Mouse (Mus musculus): ENCODE measurements around the gene Foxp1. TPM values are rescaled to one million over a fixed set of nuclear protein-coding genes. Genes with fewer than 3 reads are reported as not detected.

Gene Foxp1
- polyA plus RNA-seq, 1 experiment from 2014 or later: 110 TPM

DNA sequence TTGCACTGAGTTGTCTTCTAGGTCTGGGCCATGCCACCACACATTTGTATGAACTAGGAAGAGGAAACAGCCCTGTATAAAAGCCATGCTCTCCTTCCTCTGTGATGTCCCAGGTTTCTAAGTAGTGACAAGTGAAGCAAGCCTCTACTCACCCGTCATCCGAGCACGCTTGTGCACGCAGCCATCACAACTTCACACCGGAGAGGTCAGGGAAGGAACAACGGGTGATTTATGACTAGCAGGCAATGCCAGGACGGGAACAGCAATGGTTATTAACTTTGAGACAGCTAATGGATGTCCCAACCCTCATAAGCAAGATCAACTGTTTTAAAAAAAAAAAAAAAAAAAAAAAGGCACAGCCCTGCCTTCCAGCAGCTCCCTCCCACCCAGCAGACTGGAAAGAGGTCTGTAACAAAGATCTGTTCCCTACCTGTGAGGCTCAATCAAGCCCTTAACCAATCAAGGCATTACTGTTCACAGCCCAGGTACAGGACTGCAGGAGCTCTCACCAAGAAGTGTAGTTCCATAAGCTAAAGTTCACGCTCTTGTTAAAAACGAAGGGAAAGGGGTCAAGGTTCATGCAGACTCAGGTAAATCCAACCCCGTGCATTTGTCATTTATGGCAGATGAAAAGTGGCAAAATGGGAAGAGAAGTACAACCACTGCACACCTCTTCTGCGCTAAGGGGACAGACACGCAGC, 53.2 kb downstream of the Foxp1 start:
- H3K4me3 ChIP-seq (ENCODE audit: low read depth, low read length): no peak overlapping the region
- H3K4me1 ChIP-seq (ENCODE audit: control insufficient read depth, insufficient read depth, low read length): 0 out of 2 replicates have a peak, but pooled peaks cover 3% of the 10 kb centered on the region
- H3K9me3 ChIP-seq (replicated peaks; ENCODE audit: control insufficient read depth, low read length): no peaks in the 10 kb centered on the region
- H3K27me3 ChIP-seq (ENCODE audit: control insufficient read depth, insufficient read depth, low read length): no peaks in the 10 kb centered on the region
- H3K27ac ChIP-seq (ENCODE audit: low read depth, low read length): no peak overlapping the region
- H3K4me2 ChIP-seq: no peak overlapping the region
- no peak for ATAC-seq (replicated peaks; ENCODE audit: insufficient number of reproducible peaks, low FRiP score, low TSS enrichment)
- no peak overlapping the region for H3K9ac ChIP-seq (ENCODE audit: low read depth, low read length)
- no peaks in the 10 kb centered on the region for H3K36me3 ChIP-seq (ENCODE audit: control insufficient read depth, insufficient read depth, low read length)
- WGBS (ENCODE audit: insufficient replicate concordance): 83% methylated on average over 12 of the region's 12 CpGs

DNA sequence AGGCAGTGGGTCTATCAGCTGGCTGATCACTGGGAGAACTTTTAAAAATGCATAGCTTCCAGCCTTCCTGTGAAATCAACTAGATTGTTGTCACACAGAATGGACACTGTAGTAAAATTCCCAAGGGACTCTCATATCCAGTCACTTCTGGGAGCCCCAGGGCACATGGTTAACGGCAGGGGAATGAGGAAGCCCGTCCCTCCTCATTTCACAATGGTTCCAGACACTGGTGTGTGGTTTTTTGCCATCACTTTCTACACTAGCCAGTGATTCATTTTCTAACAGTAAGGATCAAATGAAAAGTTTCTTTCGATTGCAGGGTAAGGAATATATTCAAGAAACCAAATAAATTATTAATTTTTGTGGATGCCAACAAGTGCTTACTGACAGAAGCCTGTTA, 54.7 kb downstream of the Foxp1 start:
- Histone ChIP-seq H3K27me3 (ENCODE audit: control insufficient read depth, insufficient read depth, low read length) (no peaks in the 10 kb centered on the region), H3K9me3 (replicated peaks; ENCODE audit: control insufficient read depth, low read length) (no peaks in the 10 kb centered on the region), H3K27ac (ENCODE audit: low read depth, low read length) (no peak overlapping the region), H3K9ac (ENCODE audit: low read depth, low read length) (no peak overlapping the region), H3K4me3 (ENCODE audit: low read depth, low read length) (no peak overlapping the region), H3K4me1 (ENCODE audit: control insufficient read depth, insufficient read depth, low read length) (0 out of 2 replicates have a peak, but pooled peaks cover 3% of the 10 kb centered on the region), H3K36me3 (ENCODE audit: control insufficient read depth, insufficient read depth, low read length) (no peaks in the 10 kb centered on the region), H3K4me2 (no peak overlapping the region)
- ATAC-seq (replicated peaks; ENCODE audit: insufficient number of reproducible peaks, low FRiP score, low TSS enrichment): no peak
- 52% methylated on average over 3 of the region's 3 CpGs for WGBS (ENCODE audit: insufficient replicate concordance)

DNA sequence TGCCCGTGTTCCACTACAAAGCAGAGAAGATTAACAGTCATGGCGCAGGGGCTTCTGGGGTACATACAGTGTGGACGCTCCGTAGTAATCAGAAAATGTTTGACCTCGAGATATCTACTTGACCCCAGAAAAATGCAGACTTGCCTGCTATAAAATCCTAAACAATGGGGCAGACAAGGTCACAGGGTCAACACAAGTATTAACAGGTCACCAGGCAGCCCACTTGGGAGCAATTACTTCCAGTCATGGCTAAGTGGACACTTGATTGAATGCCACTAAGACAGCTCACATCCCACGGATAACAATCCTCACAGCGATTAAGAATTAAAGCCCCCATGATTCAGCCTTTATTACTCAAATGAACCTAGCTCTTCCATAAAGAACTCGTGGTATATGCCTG, 55.4 kb downstream of the Foxp1 start:
- 0 out of 2 replicates have a peak, but pooled peaks cover 3% of the 10 kb centered on the region for H3K4me1 ChIP-seq (ENCODE audit: control insufficient read depth, insufficient read depth, low read length)
- no peak overlapping the region for H3K27ac ChIP-seq (ENCODE audit: low read depth, low read length)
- WGBS (ENCODE audit: insufficient replicate concordance): 32% methylated on average over 8 of the region's 8 CpGs
- no peak overlapping the region for H3K9ac ChIP-seq (ENCODE audit: low read depth, low read length)
- no peak overlapping the region for H3K4me2 ChIP-seq
- ATAC-seq (replicated peaks; ENCODE audit: insufficient number of reproducible peaks, low FRiP score, low TSS enrichment): no peak
- no peaks in the 10 kb centered on the region for H3K9me3 ChIP-seq (replicated peaks; ENCODE audit: control insufficient read depth, low read length)
- no peak overlapping the region for H3K4me3 ChIP-seq (ENCODE audit: low read depth, low read length)
- no peaks in the 10 kb centered on the region for H3K27me3 ChIP-seq (ENCODE audit: control insufficient read depth, insufficient read depth, low read length)
- H3K36me3 ChIP-seq (ENCODE audit: control insufficient read depth, insufficient read depth, low read length): no peaks in the 10 kb centered on the region

DNA sequence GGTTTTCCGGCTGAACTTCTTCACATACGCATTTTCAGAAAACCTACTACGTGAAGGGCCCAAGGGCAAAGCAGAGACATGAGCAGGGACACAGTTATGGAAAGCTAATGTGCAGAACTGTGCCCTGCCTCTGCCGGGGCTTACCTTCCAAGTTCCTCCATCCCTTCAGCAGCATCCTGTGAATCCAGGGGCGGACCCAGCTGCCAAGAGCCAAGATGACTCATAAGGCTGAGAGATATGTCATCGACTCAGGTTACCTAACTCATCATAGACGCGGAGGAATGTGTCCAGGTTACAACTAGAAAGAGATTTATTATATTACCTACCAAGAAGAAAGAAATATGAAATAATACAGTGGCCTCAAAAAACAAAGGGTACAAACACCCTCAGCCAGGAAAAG, 56.2 kb downstream of the Foxp1 start:
- no peak overlapping the region for H3K27ac ChIP-seq (ENCODE audit: low read depth, low read length)
- no peaks in the 10 kb centered on the region for H3K9me3 ChIP-seq (replicated peaks; ENCODE audit: control insufficient read depth, low read length)
- no peak overlapping the region for H3K9ac ChIP-seq (ENCODE audit: low read depth, low read length)
- no peak overlapping the region for H3K4me3 ChIP-seq (ENCODE audit: low read depth, low read length)
- no peaks in the 10 kb centered on the region for H3K36me3 ChIP-seq (ENCODE audit: control insufficient read depth, insufficient read depth, low read length)
- H3K4me1 ChIP-seq (ENCODE audit: control insufficient read depth, insufficient read depth, low read length): 0 out of 2 replicates have a peak, but pooled peaks cover 3% of the 10 kb centered on the region
- ATAC-seq (replicated peaks; ENCODE audit: insufficient number of reproducible peaks, low FRiP score, low TSS enrichment): no peak
- H3K27me3 ChIP-seq (ENCODE audit: control insufficient read depth, insufficient read depth, low read length): no peaks in the 10 kb centered on the region
- no peak overlapping the region for H3K4me2 ChIP-seq
- WGBS (ENCODE audit: insufficient replicate concordance): 68% methylated on average over 8 of the region's 8 CpGs

DNA sequence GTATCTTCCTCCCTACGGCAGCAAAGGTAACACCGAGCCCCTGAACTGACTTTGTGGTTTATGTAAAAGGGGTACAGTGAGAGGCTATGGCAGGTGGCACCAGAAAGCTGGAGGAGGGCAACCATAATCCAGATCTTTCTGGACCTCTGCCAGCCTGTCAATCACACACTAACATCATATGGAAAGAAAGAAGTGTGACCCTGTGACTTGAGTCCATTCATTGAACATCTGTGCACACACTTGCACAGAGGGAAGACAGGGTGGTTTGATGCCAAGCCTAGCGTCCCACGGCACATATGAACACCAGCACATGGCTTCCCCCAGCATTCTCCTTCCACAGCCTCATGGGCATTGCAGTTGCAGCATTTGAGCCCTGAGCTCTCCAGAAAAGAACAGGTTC, 58.1 kb downstream of the Foxp1 start:
- Histone ChIP-seq H3K27ac (ENCODE audit: low read depth, low read length) (no peak overlapping the region), H3K9me3 (replicated peaks; ENCODE audit: control insufficient read depth, low read length) (no peaks in the 10 kb centered on the region), H3K4me3 (ENCODE audit: low read depth, low read length) (no peak overlapping the region), H3K4me2 (no peak overlapping the region), H3K9ac (ENCODE audit: low read depth, low read length) (no peak overlapping the region), H3K27me3 (ENCODE audit: control insufficient read depth, insufficient read depth, low read length) (no peaks in the 10 kb centered on the region), H3K36me3 (ENCODE audit: control insufficient read depth, insufficient read depth, low read length) (no peaks in the 10 kb centered on the region), H3K4me1 (ENCODE audit: control insufficient read depth, insufficient read depth, low read length) (0 out of 2 replicates have a peak, but pooled peaks cover 3% of the 10 kb centered on the region)
- 88% methylated on average over 4 of the region's 4 CpGs for WGBS (ENCODE audit: insufficient replicate concordance)
- no peak for ATAC-seq (replicated peaks; ENCODE audit: insufficient number of reproducible peaks, low FRiP score, low TSS enrichment)

DNA sequence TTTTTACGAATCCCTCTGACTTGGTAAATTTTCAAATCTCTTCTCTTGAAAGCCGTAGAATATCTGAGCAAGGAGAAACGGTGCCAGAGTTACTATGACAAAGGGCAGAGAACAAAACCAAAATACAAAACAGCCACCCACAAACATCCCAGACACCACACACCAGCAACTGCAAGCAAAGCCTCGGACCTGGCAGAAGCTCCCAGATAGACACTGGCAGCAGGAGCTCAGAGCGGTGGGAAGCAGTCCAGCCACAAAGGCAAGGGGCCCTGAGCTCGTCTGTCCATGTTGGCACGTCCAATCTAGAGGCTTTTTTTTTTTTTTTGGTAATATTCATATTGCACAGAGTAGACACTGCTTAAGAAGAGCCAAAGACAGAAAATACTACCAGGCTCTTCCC, 58.6 kb downstream of the Foxp1 start:
- Histone ChIP-seq H3K36me3 (ENCODE audit: control insufficient read depth, insufficient read depth, low read length) (no peaks in the 10 kb centered on the region), H3K27me3 (ENCODE audit: control insufficient read depth, insufficient read depth, low read length) (no peaks in the 10 kb centered on the region), H3K4me2 (no peak overlapping the region), H3K4me3 (ENCODE audit: low read depth, low read length) (no peak overlapping the region), H3K27ac (ENCODE audit: low read depth, low read length) (no peak overlapping the region), H3K9ac (ENCODE audit: low read depth, low read length) (no peak overlapping the region), H3K4me1 (ENCODE audit: control insufficient read depth, insufficient read depth, low read length) (0 out of 2 replicates have a peak, but pooled peaks cover 3% of the 10 kb centered on the region), H3K9me3 (replicated peaks; ENCODE audit: control insufficient read depth, low read length) (no peaks in the 10 kb centered on the region)
- no peak for ATAC-seq (replicated peaks; ENCODE audit: insufficient number of reproducible peaks, low FRiP score, low TSS enrichment)
- WGBS (ENCODE audit: insufficient replicate concordance): 86% methylated on average over 7 of the region's 7 CpGs

DNA sequence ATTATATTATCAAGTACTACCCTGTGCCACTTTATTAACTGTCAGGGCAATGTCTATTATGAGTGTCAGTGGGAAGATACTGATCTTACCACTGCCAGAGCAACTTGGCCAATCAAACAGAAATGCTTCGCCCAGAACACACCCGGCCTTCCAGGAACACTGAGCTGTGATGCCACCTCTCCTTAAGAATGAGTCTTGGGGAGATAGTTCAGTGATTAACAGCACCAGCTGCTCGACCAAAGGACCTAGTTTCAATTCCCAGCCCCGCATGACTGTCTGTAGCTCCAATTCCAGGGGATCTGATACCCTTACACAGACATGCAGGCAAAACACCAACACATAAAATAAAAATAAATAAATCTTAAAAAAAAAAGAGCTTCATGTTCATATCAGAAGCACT, 63.7 kb downstream of the Foxp1 start:
- Histone ChIP-seq H3K4me2 (no peak overlapping the region), H3K4me3 (ENCODE audit: low read depth, low read length) (no peak overlapping the region), H3K9ac (ENCODE audit: low read depth, low read length) (no peak overlapping the region), H3K9me3 (replicated peaks; ENCODE audit: control insufficient read depth, low read length) (no peaks in the 10 kb centered on the region), H3K36me3 (ENCODE audit: control insufficient read depth, insufficient read depth, low read length) (no peaks in the 10 kb centered on the region; the same call in 1 of the 2 replicates), H3K4me1 (ENCODE audit: control insufficient read depth, insufficient read depth, low read length) (no peaks in the 10 kb centered on the region), H3K27ac (ENCODE audit: low read depth, low read length) (no peak overlapping the region), H3K27me3 (ENCODE audit: control insufficient read depth, insufficient read depth, low read length) (no peaks in the 10 kb centered on the region)
- 86% methylated on average over 4 of the region's 4 CpGs for WGBS (ENCODE audit: insufficient replicate concordance)
- ATAC-seq (replicated peaks; ENCODE audit: insufficient number of reproducible peaks, low FRiP score, low TSS enrichment): no peak

DNA sequence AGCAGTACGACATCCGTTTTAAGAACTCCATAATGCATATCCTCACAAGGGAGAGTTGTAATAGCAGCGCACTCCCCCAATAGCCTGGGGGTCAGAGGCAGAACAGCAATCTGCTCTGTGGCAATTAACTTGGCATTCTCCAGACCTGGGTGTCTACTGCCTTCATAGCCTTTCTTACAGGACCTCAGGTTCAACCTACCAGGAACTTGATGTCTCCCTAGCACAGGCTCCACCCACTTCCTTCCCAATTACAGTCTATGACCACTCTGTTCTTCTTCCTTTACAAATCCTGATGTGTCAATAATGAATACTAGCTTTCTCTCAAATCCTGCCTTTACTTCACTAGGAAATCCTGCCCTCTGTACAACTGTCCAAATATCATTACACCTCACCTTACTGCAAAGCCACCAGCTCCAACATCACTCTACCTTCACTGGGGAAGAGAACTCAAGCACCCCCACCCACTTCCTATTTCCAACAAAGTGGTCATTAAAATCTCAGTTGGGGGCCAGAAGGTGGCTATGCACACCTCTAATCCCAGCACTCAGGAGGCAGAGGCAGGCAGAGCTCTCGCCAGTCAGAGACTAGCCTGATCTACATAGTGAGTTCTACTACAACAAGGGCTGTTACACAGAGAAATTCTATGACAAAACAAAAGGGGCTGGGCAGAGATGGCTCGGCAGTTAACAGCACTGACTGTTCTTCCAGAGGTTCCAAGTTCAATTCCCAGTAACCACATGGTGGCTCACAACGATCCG, 68.6 kb downstream of the Foxp1 start:
- ATAC-seq (replicated peaks; ENCODE audit: insufficient number of reproducible peaks, low FRiP score, low TSS enrichment): no peak
- Histone ChIP-seq H3K9me3 (replicated peaks; ENCODE audit: control insufficient read depth, low read length) (no peaks in the 10 kb centered on the region), H3K36me3 (ENCODE audit: control insufficient read depth, insufficient read depth, low read length) (no peaks in the 10 kb centered on the region; the same call in 1 of the 2 replicates), H3K27me3 (ENCODE audit: control insufficient read depth, insufficient read depth, low read length) (no peaks in the 10 kb centered on the region), H3K9ac (ENCODE audit: low read depth, low read length) (no peak overlapping the region), H3K27ac (ENCODE audit: low read depth, low read length) (no peak overlapping the region), H3K4me1 (ENCODE audit: control insufficient read depth, insufficient read depth, low read length) (peaks cover 23% of the 10 kb centered on the region), H3K4me3 (ENCODE audit: low read depth, low read length) (no peak overlapping the region), H3K4me2 (no peak overlapping the region)
- 89% methylated on average over 7 of the region's 7 CpGs for WGBS (ENCODE audit: insufficient replicate concordance)
